Mouse (Mus musculus) embryonic facial prominence, embryonic 14.5 days (tissue): ENCODE measurements at regions not wholly inside any gene's neighbourhood (a gene's known extent, or its start where the extent isn't known, plus 50 kb on each side); places are given as distances from the start of the nearest gene placed in this dataset.

ENCODE experiments used
- ATAC-seq: fragments of 200-750 bp; cut with Nextera tagmentation; 2 replicates; pipeline ENCODE4 v1.8.0; 2017; ENCODE audit warnings: low read depth, moderate number of reproducible peaks, moderate TSS enrichment
- DNase-seq: peaks from one replicate; pipeline ENCODE4 v3.0.0-alpha.2; 2015; ENCODE audit warnings: low spot score
- H3K27ac ChIP-seq: fragments of 300-500 bp; sonication (generic); replicated peaks from 2 replicates; pipeline ENCODE4 v1.5.1; 2014; ENCODE audit warnings: low read depth, mild to moderate bottlenecking, low read length, moderate library complexity
- H3K27me3 ChIP-seq: fragments of 300-500 bp; sonication (generic); replicated peaks from 2 replicates; pipeline ENCODE4 v1.6.1; 2014; ENCODE audit warnings: low read length; ENCODE audit not compliant: control insufficient read depth, insufficient read depth
- H3K36me3 ChIP-seq: fragments of 300-500 bp; sonication (generic); 2 replicates; pipeline ENCODE4 v1.6.1; 2014; ENCODE audit warnings: low read length, mixed read lengths; ENCODE audit not compliant: control insufficient read depth, insufficient read depth
- H3K4me1 ChIP-seq: fragments of 300-500 bp; sonication (generic); 2 replicates; pipeline ENCODE4 v1.6.1; 2014; ENCODE audit warnings: antibody characterized with exemption, low read length; ENCODE audit not compliant: control insufficient read depth, insufficient read depth
- H3K4me2 ChIP-seq: fragments of 300-500 bp; sonication (generic); 2 replicates; pipeline ENCODE4 v1.6.1; 2014; ENCODE audit warnings: low read depth, mild to moderate bottlenecking, low read length, moderate library complexity, mixed read lengths
- H3K4me3 ChIP-seq: fragments of 300-500 bp; sonication (generic); 2 replicates; pipeline ENCODE4 v1.5.1; 2014; ENCODE audit warnings: low read depth, mild to moderate bottlenecking, low read length
- H3K9ac ChIP-seq: fragments of 300-500 bp; sonication (generic); 2 replicates; pipeline ENCODE4 v1.6.1; 2014; ENCODE audit warnings: low read depth, mild to moderate bottlenecking, low read length, moderate library complexity, mixed read lengths
- H3K9me3 ChIP-seq: fragments of 300-500 bp; sonication (generic); 2 replicates; pipeline ENCODE4 v1.6.1; 2016; ENCODE audit warnings: low read length; ENCODE audit not compliant: control insufficient read depth
- WGBS: fragments of 180-500 bp; shearing (Covaris S2); extraction: QIAGEN DNeasy Blood & Tissue Kit; methylation state at CpG from one replicate; pipeline ENCODE4 v1.1.7; 2014; 5-methylcytosine and 5-hydroxymethylcytosine counted together

DNA sequence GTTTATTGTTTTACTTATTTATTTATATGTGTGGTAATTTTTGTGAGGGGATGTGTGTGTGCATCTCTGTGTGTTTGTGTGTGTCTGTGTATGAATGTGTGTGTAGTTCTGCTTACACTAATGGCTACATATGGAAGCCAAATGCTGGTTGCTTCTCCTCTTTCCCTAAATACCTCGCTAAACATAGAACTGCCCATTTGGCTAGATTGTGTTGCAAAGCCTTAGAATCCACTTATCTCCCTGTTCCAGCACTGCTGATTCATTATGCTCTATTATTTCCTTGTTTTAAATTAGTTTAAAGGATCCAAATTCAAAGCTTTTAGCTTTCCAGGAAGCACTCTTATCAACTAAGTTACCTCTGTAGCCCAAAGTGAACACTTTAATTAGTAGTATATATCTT, 1148.5 kb upstream of the Cited2 start:
- H3K36me3 ChIP-seq: no peaks in the 10 kb centered on the region
- no peak overlapping the region for H3K9ac ChIP-seq
- DNase-seq (no peak), ATAC-seq (no peak)
- H3K9me3 ChIP-seq: no peaks in the 10 kb centered on the region
- no peak overlapping the region for H3K27ac ChIP-seq
- H3K27me3 ChIP-seq: no peaks in the 10 kb centered on the region
- no peak overlapping the region for H3K4me2 ChIP-seq
- no peaks in the 10 kb centered on the region for H3K4me1 ChIP-seq
- no peak overlapping the region for H3K4me3 ChIP-seq
- WGBS: 77% methylated on average over 1 of the region's 1 CpGs

DNA sequence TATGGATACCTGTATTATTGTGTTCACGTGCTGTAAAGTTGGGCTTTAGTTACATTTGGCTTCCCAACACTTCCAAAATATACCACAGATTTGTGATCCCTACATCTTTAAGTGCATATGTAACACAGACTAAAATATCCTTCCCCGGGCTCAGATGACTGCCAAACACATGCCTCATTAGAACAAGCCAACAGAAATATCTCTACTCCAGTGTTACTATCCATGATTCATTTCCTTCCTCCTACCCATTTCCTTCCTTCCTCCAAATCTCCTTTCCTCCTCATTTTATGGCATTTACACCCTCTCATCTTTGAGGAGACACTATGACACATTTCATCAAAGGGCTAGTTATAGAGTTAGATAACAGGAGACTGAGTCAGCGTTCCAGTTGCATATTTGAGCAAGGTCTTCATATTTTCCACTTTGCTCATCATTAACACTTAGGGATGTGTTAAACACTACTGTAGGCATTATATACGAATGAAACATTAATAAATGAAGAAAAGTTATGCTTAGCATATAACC, 1144.4 kb upstream of the Cited2 start:
- no peaks in the 10 kb centered on the region for H3K4me1 ChIP-seq
- no peaks in the 10 kb centered on the region for H3K36me3 ChIP-seq
- H3K27me3 ChIP-seq: no peaks in the 10 kb centered on the region
- H3K9ac ChIP-seq: no peak overlapping the region
- H3K27ac ChIP-seq: no peak overlapping the region
- no peaks in the 10 kb centered on the region for H3K9me3 ChIP-seq
- H3K4me3 ChIP-seq: no peak overlapping the region
- no peak overlapping the region for H3K4me2 ChIP-seq
- 83% methylated on average over 4 of the region's 4 CpGs for WGBS
- ATAC-seq (no peak), DNase-seq (no peak)

DNA sequence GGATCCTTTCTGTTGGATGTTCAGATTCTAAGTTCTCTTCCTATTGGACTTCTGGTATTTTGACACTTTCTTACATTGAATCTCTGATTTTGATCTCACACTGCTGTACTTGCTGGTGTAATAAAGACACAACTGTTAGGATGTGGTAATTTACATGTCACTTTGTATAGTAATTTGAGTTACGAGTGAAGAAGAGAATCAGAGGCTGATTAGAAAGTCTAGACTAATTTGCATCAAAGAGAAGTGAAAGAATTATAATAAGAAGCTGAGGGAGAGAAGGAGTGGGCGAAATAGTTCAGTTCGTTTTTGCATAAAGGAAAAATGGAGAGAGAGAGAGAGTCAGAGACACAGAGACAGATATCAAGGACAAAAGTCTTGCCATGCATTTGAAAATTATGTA, 1142.8 kb upstream of the Cited2 start:
- Histone ChIP-seq H3K9ac (no peak overlapping the region), H3K9me3 (no peaks in the 10 kb centered on the region), H3K4me3 (no peak overlapping the region), H3K27ac (no peak overlapping the region), H3K4me1 (no peaks in the 10 kb centered on the region), H3K4me2 (no peak overlapping the region), H3K36me3 (no peaks in the 10 kb centered on the region), H3K27me3 (no peaks in the 10 kb centered on the region)
- ATAC-seq (no peak), DNase-seq (no peak)
- WGBS: 74% methylated on average over 3 of the region's 3 CpGs

DNA sequence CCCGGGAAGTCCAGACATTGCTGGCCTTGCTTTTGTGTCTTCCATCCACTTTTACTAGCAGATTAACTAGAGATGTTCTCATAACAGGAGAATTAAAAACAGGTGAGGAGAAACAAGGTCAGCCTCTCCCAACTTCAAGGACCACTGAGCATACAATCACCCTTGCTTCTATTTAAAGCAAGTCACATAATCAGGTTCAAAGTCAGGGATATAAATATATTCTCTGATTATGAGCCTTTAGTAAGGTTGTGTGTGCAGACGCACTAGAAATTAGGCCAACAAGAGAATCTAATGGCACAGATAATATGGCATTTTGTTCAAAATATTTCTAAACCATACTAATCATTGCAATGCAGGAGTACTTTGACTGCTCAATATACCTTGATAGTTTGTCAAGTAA, 1134.2 kb upstream of the Cited2 start:
- ATAC-seq: no peak
- no peak for DNase-seq
- H3K27ac ChIP-seq: no peak overlapping the region
- H3K9ac ChIP-seq: no peak overlapping the region
- H3K36me3 ChIP-seq: no peaks in the 10 kb centered on the region
- H3K4me1 ChIP-seq: no peaks in the 10 kb centered on the region
- H3K4me2 ChIP-seq: no peak overlapping the region
- H3K9me3 ChIP-seq: no peaks in the 10 kb centered on the region
- WGBS: 64% methylated on average over 2 of the region's 2 CpGs
- H3K4me3 ChIP-seq: no peak overlapping the region
- no peaks in the 10 kb centered on the region for H3K27me3 ChIP-seq

DNA sequence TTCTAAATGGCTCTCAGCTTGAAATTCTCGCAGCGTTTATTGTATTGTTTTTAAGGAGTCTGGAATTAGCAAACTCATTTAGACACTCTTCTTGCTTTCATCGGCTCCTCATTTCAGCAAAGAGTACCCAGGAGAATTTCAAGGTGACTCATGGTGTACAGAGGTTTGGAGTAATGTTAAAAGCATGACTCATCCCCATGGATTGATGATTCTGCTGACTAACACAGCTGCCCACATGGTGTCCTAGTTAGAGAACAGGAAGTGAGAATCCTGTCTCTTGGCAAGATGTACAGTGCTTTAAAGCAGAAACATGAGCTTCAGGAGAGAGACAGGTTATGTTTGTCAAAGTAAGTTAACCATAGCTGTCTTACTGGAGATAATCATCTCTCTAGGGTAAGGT, 1133.6 kb upstream of the Cited2 start:
- ATAC-seq (peak; percentile 76; the same call in 1 of the 2 replicates), DNase-seq (peak; percentile 75)
- Histone ChIP-seq H3K4me1 (no peaks in the 10 kb centered on the region), H3K27ac (no peak overlapping the region), H3K4me3 (no peak overlapping the region), H3K9me3 (no peaks in the 10 kb centered on the region), H3K4me2 (no peak overlapping the region), H3K9ac (no peak overlapping the region), H3K27me3 (no peaks in the 10 kb centered on the region), H3K36me3 (no peaks in the 10 kb centered on the region)
- WGBS: 62% methylated on average over 3 of the region's 3 CpGs

DNA sequence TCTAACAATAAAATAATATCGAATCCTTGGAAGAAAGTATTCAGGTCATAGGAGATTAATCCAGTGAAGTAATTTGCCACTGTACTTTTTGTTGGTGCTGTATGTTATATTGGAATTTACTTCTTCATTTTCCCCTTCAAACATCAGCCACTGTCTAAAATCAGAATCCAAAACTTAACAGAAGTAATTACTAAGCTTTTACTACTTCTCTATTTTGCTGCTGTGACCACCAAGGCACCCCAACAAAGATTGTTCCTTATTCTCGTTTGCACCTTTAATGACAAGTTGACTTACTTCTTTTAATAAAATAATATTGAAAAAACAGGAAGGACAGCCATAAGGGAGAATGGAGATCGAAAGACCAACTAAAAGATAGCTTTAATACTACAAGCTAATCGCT, 1130.1 kb upstream of the Cited2 start:
- Histone ChIP-seq H3K4me2 (no peak overlapping the region), H3K9ac (no peak overlapping the region), H3K4me1 (no peaks in the 10 kb centered on the region), H3K27ac (no peak overlapping the region), H3K36me3 (no peaks in the 10 kb centered on the region), H3K27me3 (no peaks in the 10 kb centered on the region), H3K4me3 (no peak overlapping the region), H3K9me3 (no peaks in the 10 kb centered on the region)
- 86% methylated on average over 4 of the region's 4 CpGs for WGBS
- no peak for ATAC-seq
- DNase-seq: no peak

DNA sequence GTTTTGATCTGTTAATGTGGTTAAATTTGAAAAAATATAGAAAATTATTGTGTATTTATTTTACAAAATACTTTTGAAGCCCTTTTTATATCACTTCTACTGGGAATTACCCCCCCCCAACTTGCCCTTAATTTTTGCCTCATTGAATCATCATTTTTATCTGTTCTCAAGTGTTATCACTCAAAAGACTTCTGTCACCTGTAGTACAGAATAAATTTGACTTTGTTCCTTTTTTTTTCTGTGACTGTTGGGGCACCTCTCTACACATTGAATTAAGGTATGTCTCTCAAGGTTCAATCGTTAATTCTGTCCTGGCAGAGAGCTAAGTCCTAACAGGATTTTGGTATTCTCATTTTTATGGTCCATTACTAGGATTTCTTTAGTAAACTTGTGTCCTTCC, 1123.0 kb upstream of the Cited2 start:
- ATAC-seq (no peak), DNase-seq (no peak)
- Histone ChIP-seq H3K36me3 (no peaks in the 10 kb centered on the region), H3K27ac (no peak overlapping the region), H3K4me2 (no peak overlapping the region), H3K4me1 (no peaks in the 10 kb centered on the region), H3K9ac (no peak overlapping the region), H3K9me3 (no peaks in the 10 kb centered on the region), H3K4me3 (no peak overlapping the region), H3K27me3 (no peaks in the 10 kb centered on the region)
- 74% methylated on average over 1 of the region's 1 CpGs for WGBS

DNA sequence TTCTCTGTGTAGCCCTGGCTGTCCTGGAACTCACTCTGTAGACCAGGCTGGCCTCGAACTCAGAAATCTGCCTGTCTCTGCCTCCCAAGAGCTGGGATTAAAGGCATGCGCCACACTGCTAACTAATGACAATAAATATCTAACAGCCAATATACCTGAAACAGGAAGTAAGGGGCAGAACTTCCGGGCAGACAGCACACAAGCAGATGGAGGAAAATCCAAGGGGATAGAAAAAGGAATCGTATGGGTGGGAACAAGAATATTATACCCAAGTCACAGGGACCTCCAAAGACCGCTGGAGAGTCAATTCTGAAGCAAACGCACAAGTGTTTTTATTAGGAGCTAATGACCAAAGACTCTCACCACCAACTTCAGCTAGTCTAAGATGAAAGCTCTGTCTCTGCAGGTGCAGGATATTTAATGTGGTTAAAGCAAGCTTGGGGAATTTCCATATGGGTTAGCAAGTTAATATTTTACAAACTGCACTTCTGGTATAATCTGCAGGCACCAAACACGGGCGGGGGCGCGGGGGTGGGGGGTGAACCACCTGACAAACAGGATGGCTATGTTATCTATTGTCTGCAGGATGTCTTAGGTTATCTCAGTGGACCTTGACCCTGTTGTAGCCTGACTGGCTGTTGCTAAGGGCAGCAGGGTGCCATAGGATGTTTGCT, 1122.3 kb upstream of the Cited2 start:
- ATAC-seq (no peak), DNase-seq (no peak)
- no peak overlapping the region for H3K4me2 ChIP-seq
- H3K36me3 ChIP-seq: no peaks in the 10 kb centered on the region
- H3K27ac ChIP-seq: no peak overlapping the region
- H3K4me1 ChIP-seq: no peaks in the 10 kb centered on the region
- no peaks in the 10 kb centered on the region for H3K9me3 ChIP-seq
- 86% methylated on average over 10 of the region's 10 CpGs for WGBS
- H3K4me3 ChIP-seq: no peak overlapping the region
- H3K27me3 ChIP-seq: no peaks in the 10 kb centered on the region
- no peak overlapping the region for H3K9ac ChIP-seq

DNA sequence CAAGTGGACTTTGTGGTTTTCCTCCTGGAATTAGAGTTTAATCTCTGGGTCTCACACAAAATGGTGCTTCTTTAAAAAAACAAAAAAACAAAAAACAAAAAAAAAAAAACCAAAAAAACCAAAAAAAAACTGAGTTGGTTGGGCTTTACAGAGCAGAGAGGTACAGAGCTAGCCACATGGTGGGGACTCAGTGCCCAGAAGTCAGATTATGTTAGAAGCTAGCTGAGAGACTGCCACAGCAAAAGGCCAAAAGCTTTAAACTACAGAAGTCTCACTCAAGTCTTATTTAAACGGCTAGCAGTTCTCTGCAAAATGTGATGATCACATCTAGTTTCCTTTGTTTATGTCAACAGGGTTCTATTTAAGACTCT, 1121.8 kb upstream of the Cited2 start:
- no peak for ATAC-seq
- WGBS: 63% methylated on average over 1 of the region's 1 CpGs
- no peak overlapping the region for H3K27ac ChIP-seq
- no peak overlapping the region for H3K4me2 ChIP-seq
- DNase-seq: no peak
- no peaks in the 10 kb centered on the region for H3K36me3 ChIP-seq
- H3K4me3 ChIP-seq: no peak overlapping the region
- no peaks in the 10 kb centered on the region for H3K4me1 ChIP-seq
- H3K9ac ChIP-seq: no peak overlapping the region
- no peaks in the 10 kb centered on the region for H3K9me3 ChIP-seq
- H3K27me3 ChIP-seq: no peaks in the 10 kb centered on the region
